Mouse (Mus musculus) testis, adult 2 months (tissue): ENCODE data around the gene Otulin. TPM values are rescaled to one million over a fixed set of nuclear protein-coding genes. Genes with fewer than 3 reads are reported as not detected.

Experiments
- H3K27ac ChIP-seq: fragments of 200-500 bp; 2 replicates; pipeline ENCODE4 v1.5.1; 2012; ENCODE audit warnings: low read depth, low read length; ENCODE audit not compliant: control insufficient read depth, insufficient read depth
- H3K27me3 ChIP-seq: fragments of 200-500 bp; 2 replicates; pipeline ENCODE4 v1.6.1; 2012; ENCODE audit warnings: mild to moderate bottlenecking, low read length, moderate library complexity; ENCODE audit not compliant: control insufficient read depth, insufficient read depth
- H3K36me3 ChIP-seq: fragments of 200-500 bp; 2 replicates; pipeline ENCODE4 v1.6.1; 2012; ENCODE audit warnings: mild to moderate bottlenecking, low read length; ENCODE audit not compliant: control insufficient read depth, insufficient read depth
- H3K4me1 ChIP-seq: fragments of 200-500 bp; 2 replicates; pipeline ENCODE4 v1.6.1; 2012; ENCODE audit warnings: low read length; ENCODE audit not compliant: control insufficient read depth, insufficient read depth
- H3K4me3 ChIP-seq: fragments of 200-500 bp; 2 replicates; pipeline ENCODE4 v1.5.1; 2012; ENCODE audit warnings: low read depth, mild to moderate bottlenecking, low read length, moderate library complexity, mixed read lengths; ENCODE audit not compliant: control insufficient read depth
- CTCF ChIP-seq: fragments of 200-500 bp; IDR thresholded peaks from 2 replicates; pipeline ENCODE4 v1.5.1; 2012; ENCODE audit warnings: low read depth, mild to moderate bottlenecking, inconsistent platforms, low read length, moderate library complexity; ENCODE audit not compliant: control insufficient read depth, insufficient read depth, insufficient replicate concordance
- POLR2A ChIP-seq: fragments of 200-500 bp; IDR thresholded peaks from 2 replicates; pipeline ENCODE4 v1.6.1; 2012; ENCODE audit warnings: low read depth, mild to moderate bottlenecking, inconsistent platforms, low read length, moderate library complexity; ENCODE audit not compliant: control insufficient read depth
- polyA plus RNA-seq: library from polyadenylated mRNA; depleted of rRNA; stranded (reverse); fragments of >200 nt; gene quantifications from 2 replicates; pipeline ENCODE4 v1.2.3, GENCODE M21; 2012

Gene Otulin
- polyA plus RNA-seq, 1 experiment, result 11.2 TPM

DNA sequence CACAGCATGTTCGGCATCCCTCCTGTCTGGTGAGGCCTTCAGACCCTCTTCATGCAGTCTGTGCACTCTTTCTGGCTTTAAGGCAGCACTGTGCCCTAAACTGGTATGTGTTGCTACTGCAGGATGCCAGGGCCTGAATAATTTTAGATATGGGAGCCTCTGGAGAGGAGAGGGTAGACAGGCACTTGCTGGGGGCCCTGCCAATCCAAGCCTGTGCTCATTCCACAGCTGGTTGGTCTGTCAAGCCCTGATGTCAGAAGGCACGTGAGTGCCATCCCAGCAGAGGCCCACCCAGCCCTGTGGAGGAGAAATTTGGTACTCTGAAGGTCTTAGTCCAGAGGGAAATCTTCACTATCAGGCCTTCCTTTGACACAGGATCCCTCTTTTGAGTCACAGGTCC is 49.7 kb downstream of the Otulin start:
- H3K27ac ChIP-seq, result no peak overlapping the region
- TF ChIP-seq CTCF, result no peak
- TF ChIP-seq POLR2A, result no peak
- H3K4me1 ChIP-seq, result peaks cover 2% of the 10 kb centered on the region; the same call in 1 of the 2 replicates
- no peaks in the 10 kb centered on the region for H3K36me3 ChIP-seq
- no peaks in the 10 kb centered on the region for H3K27me3 ChIP-seq
- no peak overlapping the region for H3K4me3 ChIP-seq

- H3K27ac ChIP-seq, result no peak overlapping the region
- TF ChIP-seq CTCF (no peak), POLR2A (no peak)
- H3K27me3 ChIP-seq, result no peaks in the 10 kb centered on the region
Observed at GRCm38 (mm10) chr15:27579853-27580252, 50.6 kb downstream of the Otulin start.

GRCm38 (mm10) chr15:27578918-27579317 is 51.6 kb downstream of the Otulin start:
- Histone ChIP-seq H3K4me3 (no peak overlapping the region), H3K27me3 (no peaks in the 10 kb centered on the region), H3K27ac (no peak overlapping the region), H3K36me3 (no peaks in the 10 kb centered on the region), H3K4me1 (peaks cover 2% of the 10 kb centered on the region; the same call in 1 of the 2 replicates)
- TF ChIP-seq POLR2A, result no peak
- TF ChIP-seq CTCF, result no peak

More at GRCm38 (mm10) chr15:27579853-27580252, 50.6 kb downstream of the Otulin start:
- Histone ChIP-seq H3K36me3 (no peaks in the 10 kb centered on the region), H3K4me1 (peaks cover 2% of the 10 kb centered on the region; the same call in 1 of the 2 replicates), H3K4me3 (no peak overlapping the region)

DNA sequence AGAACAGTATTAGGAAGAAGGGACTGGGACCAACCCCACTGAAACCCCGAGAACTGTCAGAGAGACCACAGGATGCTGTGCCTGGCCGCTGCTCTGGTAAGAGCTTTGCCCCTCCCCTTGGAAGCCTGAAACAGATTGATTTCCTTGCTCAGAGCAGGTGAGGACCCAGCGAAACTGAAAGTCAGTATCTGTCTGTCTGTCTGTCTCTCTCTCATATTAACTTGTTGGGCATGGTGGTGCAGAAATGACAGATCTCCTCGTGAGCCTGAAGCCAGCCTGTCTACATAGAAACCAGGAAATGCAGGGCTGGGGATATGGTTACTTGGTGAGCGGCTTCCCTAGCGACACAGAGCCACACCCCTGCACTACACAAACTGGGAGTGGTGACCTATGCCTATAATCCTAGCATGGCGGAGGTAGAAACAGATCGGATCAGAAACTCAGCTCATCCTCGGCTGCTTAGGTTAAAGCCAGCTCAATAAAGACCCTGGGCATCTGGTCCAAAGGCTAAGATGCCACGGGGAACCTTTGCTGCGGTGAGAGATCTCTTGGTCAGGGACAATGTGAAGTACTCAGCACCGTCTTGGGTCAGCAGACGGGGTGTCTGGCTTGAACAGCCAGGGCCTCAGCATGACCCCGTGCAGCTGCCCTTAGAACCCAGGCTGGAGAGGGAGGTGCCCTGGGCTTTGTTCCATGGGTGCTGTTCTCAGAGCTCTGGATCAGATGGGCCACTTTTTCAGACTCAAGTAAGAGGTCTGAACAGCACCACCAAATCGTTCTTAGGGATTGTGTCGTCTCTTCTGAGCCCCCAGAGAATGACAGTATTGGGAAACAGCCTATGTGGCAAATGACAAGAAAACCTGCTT is 52.3 kb downstream of the Otulin start:
- Histone ChIP-seq H3K4me1 (peaks cover 2% of the 10 kb centered on the region; the same call in 1 of the 2 replicates), H3K36me3 (no peaks in the 10 kb centered on the region), H3K27ac (no peak overlapping the region), H3K27me3 (no peaks in the 10 kb centered on the region), H3K4me3 (no peak overlapping the region)
- TF ChIP-seq POLR2A (no peak), CTCF (no peak)

DNA sequence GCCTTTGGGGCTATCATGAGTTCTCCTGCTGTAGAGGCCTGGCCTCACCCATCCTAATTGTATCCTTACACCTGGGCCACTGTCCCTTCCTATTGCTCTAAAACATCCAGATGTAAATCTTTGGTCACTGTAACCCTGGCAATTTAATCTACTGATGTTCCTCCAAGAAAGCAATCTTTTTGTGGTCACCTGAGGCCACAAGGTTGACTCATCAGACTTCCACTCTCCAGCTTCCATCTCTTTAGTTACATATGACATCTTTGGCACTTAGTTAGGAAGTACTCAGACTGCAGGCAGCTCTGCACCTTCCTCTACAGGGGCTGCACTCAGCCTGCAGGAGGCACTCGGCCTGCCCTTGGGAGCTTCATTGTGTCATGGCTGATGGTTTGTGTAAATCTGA is 53.6 kb downstream of the Otulin start:
- Histone ChIP-seq H3K4me3 (no peak overlapping the region), H3K4me1 (no peaks in the 10 kb centered on the region; the same call in 1 of the 2 replicates), H3K27ac (no peak overlapping the region), H3K27me3 (no peaks in the 10 kb centered on the region), H3K36me3 (no peaks in the 10 kb centered on the region)
- TF ChIP-seq CTCF (no peak), POLR2A (no peak)

GRCm38 (mm10) chr15:27575932-27576331 is 54.6 kb downstream of the Otulin start:
- no peaks in the 10 kb centered on the region for H3K27me3 ChIP-seq
- no peaks in the 10 kb centered on the region; the same call in 1 of the 2 replicates for H3K4me1 ChIP-seq
- H3K27ac ChIP-seq, result no peak overlapping the region
- no peaks in the 10 kb centered on the region for H3K36me3 ChIP-seq
- H3K4me3 ChIP-seq, result no peak overlapping the region
- TF ChIP-seq POLR2A (no peak), CTCF (no peak)

- H3K36me3 ChIP-seq, result no peaks in the 10 kb centered on the region
- H3K4me1 ChIP-seq, result no peaks in the 10 kb centered on the region
- no peak overlapping the region for H3K4me3 ChIP-seq
- no peaks in the 10 kb centered on the region for H3K27me3 ChIP-seq
- H3K27ac ChIP-seq, result no peak overlapping the region
- TF ChIP-seq POLR2A, result no peak
- TF ChIP-seq CTCF, result no peak
Observed at GRCm38 (mm10) chr15:27574992-27575781, 55.3 kb downstream of the Otulin start.
